Mouse (Mus musculus): Measurements from ENCODE around the gene Nod2. TPM values are rescaled to one million over a fixed set of nuclear protein-coding genes. Genes with fewer than 3 reads are reported as not detected.

The Nod2 gene
- total RNA-seq, 1 experiment from 2014 or later: 0.61 TPM

DNA sequence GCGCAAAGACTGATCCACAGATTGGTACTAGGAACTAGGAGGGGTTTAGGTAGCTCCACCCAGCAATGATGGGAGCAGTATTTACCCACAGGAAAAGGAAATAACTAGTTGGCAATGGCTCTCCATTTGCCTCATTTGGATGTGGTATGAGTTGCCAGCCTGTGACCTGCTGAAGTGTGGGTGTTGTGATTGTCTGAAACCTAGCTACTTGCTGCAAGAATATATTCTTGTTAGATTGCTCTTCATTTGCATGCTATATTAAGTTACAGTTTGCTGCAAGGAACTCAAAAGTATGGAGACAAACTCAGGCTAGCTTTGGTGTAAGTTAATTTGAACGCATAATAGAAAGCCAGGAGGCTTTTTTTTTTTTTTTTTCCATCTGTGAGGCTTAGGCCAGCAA is 33.5 kb downstream of the Nod2 start:
- DNase-seq: no peak

DNA sequence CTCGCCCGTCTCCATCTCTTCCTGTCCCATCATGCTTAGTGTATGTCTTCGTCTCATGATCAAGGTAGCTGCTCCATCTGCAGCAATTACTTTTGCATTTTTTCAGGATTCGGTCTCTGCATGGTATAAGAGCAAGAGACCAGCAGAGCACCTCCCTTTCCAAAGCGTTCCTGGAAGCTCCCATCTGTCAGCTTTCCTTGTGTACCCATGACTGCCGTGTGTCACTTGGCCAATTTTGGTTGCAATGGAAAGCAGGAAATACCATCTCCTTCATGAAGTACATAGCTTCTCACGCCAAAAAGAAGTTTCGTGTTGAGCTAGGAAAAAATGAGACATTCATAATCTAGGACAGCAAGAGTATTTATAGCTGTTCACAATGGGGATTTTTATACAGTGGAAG is 33.9 kb downstream of the Nod2 start:
- DNase-seq: no peak

DNA sequence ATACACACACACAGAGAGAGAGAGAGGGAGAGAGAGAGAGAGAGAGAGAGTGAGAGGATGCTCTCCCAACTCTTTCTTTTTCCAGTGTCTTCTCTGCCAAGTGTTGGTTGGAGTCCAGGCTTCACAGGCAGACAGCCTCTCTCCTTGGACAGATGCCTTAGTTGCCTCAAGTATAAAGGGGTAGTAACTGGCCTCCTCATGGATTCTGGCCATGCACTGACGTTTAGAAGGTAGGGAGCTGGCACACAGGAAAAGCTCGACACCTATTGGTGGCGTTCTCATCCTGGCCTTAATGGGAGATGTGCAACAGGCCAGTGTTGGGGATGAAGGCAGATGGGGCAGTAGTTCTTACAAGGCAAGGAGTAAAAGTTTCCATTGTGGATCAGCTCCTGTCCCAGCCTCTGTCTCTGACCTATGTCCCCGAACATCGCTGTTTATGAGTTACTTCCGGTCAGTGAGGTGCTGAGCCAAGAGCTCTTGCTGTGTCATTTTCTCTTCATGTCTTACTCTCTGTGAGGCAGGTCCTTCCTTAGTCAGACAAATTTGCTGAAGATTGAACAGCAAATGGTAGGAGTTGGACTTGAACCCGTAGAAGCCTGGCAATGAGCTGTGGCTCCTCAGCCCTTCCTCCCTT is 36.7 kb downstream of the Nod2 start:
- no peak for DNase-seq

DNA sequence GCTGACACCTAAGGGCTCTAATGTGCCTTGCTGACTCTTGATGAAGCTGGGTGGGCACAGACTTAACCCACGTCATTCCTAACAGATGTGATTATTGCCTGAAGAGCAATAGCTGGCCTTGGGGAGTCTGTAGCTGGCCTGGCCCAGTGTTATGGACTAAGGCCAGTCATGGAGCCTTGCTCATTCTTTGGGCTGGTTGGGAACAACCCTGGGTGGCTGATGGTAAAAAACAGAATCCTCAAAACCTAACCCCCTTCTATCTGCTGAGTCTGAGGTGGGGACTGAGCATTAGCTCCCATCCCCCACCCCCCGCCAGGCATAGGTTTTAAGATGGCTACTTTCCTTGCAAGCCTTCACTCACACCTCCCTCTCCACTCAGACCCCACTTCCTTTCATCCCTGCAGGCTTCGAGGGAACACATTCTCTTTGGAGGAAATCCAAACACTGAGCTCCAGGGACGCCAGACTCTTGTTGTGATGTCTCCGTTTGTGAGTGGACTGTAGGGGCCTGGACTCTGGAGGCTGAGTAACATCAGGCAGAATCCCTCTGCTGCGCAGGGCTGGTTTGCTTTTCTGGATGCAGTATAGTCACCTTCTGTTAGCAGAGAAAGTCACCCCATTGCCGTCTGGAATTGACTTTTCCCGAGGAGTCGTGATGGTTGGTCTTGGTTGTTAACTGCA is 39.3 kb downstream of the Nod2 start:
- DNase-seq: no peak

DNA sequence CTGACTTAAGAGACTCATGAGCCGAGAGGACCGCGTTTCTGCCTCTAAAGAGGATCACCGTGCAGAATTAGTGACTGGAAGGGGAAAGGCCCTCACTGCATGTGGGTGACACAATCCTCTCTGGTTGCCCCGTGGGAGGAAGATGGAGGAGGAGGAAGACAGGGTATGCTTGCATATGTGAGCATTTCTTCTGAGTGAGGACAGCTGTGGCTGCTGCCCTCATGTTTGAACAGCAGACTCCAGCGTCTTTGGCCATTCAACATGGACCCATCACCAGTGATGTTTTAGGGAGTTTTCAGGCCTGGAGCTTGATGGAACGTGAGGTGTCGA is 39.8 kb downstream of the Nod2 start:
- no peak for DNase-seq

DNA sequence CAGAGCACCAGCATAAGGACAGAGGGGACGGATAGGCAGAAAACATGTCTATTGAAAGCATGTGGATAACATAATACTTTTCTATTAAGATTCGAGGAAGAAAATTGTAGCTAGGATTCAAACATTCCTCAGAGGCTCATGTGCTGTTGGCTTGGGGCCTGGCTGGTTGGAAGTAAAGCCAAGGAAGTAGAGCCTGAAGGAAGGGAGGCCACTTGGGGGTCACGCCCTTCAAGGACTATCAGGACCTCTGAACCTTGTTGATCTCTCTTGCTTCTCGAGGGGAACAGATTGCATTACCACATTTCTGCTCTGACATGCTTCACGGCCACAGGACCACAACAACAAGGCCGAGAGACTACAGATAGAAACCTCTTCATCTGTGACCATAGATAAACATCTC is 42.0 kb downstream of the Nod2 start:
- DNase-seq: no peak

DNA sequence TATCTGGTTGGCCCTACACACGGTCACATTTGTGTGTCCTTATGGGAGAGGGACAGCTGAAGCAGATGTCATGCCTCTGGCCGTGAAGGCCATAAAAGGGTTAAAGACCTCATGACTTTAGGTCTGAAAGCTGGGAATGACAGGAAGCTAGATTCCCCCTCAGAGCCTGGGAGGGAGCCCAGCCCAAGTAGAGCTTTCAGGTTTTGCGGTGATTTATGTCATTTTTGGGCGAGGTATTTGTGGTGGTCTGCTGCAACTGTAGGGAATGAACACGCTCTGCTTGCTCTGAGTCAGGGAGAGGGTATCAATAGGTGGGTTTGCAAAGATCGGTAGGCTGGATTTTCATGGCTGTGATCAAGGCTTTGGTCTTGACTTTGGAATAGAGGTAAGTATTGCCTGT is 42.8 kb downstream of the Nod2 start:
- no peak for DNase-seq

DNA sequence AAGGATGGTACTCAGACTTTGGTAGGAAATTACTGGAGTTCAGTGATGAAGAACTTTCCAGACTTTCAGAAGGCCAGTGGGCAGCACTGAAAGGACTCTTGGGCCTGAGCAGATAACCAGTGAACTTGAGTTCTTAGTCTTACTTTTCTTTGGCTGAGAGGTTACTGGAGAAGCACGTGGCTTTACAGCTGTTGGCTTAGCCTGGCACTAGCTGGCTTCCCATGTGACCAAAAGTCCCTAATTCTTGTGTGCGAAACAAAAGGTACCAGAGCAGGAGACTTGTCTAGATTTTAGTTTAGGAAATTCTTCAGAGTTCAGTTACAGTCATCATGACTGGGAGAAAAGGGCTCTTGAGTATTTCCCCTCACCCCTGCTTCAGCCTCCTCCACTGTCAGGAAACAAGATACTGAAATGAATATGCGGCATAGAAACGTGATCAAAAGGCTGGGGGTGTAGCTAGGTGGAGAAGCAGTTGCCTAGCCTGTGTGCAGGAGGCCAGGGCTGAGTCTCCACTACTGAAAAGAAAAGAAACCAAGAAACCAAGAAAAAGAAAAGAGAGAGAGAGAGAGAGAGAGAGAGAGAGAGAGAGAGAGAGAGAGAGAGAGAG is 44.3 kb downstream of the Nod2 start:
- no peak for DNase-seq

DNA sequence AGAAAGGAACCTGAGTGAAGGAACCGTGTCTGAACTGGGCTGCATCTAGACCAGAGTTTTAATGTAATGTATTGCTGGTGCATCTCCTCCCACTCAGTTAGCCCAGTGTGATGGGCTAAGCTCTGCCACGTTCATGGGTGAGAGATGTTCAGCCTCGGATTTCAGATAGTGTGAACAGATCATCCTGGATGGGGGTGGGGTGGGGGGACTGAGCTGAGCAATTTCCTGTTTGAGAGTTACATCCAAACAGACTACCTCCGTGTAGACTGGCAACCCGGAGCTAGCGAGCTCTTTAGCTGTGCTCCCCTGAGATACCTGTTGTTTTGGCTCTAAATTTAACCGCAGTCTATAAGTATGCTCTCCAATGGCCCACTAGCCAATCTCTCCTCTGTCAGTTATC is 44.8 kb downstream of the Nod2 start:
- DNase-seq: no peak

DNA sequence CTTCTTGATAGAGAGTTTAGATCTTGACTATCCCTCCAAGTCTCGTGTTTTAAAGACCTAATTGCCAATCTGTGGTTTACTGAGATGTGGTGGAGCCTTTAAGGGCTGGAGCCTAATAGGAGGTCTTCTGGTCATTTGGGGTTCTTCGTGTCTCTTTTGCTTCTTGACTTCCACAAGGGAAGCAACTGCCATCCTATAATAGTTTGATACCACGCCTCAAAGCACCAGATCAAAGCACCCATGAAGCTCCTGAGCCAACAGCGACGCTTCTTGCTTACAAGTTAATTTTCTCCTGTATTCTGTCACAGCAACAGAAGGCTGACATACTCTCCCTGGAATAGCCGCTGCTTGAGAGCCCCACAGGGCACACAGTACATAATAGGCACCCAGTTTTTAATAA is 45.8 kb downstream of the Nod2 start:
- no peak for DNase-seq

DNA sequence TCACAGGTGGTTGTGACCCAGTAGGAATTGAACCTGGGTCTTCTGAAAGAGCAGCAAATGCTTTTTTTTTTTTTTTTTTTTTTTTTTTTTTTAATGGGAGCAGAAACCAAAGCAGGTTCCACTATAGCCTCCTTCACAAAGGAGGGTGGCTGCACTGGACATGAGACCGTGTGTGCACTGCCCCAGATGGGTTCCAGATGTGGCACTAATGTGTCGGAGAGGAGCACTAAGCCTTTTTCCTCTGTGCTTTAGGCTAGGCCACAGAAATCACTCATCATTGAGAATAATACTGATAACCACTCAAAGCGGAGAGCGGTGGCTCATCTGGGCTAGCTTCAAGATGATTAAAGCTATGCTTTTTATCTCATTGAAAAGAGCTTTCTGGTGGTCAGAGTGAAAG is 46.3 kb downstream of the Nod2 start:
- no peak for DNase-seq

DNA sequence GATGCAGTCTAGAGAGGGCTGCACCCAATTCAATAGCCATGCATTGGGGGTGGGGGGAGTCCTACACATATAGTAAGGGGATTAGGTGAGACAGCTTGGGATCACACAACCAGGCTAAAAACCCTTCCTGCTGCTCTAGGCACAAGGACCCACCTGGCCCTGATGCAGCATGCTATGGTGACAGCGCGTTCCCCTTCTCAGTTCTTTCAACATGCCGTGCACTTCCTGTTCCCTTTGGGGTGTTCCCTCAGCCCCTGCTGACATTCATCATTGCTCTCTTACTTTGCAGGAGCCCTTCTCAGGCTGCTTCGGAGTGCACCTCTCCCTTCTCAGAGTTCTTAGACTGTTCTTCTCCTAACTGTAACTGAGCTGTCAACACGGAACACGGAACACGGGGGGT is 47.2 kb downstream of the Nod2 start:
- DNase-seq: no peak

DNA sequence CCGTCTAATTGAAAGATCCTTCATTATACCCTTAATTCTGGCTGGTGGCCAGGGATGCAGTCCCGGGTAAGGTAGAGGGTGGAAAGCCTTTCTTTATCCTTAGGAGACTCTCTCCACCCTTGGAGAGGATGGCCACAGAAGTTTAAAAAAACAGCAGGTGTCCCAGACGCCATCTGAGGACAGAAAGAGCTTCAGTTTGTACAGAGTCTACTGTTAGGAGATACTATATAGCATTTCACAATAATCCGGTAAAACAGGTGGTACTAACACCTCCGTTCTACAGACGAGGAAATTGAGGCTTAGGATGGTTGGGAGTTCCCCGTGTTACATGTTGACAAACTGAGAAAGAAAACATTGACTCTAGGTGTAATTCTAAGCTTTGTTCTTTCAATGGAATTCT is 49.1 kb downstream of the Nod2 start:
- no peak for DNase-seq

DNA sequence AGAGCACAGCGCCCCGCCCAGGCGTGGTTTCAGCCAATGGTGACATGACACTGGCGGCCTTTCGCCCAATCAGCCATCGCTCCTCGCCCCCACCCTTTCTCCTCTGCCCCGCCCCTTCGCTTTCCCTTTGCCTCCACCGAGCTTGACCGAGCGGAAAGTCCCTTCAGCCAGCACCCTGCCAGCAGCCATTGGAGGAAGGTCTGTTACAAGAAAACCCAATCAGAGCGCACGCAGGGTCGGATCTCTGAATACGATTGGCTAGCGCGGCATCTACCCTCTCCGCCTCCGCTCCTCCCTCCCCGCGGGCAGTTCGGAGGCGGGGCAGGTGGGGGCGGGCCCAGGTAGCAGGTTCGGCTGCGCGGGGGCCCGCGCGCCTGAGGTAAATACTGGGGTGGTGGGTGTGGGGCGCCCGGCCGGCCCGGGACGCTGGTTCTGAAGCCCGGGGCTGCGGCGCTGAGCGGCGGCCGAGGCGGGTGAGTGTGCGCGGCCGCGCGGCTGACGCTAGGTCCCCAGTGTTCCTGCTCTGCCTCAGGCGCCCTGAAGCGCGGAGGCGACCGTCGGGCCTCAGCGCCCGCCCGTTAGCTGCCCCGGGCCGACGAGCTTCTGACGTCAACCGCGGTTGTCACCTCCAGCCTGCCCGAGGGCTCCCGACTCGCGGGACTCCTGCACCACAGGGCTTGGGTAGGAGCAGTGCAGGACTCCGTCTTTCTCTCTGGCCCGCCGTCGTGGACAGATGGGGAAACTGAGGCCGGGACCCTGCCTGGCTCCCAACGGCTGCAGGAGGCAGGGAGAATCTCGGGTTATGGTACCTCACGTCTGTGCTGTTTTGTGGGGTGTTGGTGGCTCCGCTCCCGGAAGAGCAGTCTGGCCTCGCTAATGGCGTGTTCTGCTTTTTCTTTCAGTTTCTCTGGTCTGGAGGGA is 49.9 kb downstream of the Nod2 start, which contains the start of gene Cyld:
Cyld (plus strand) TSS at position 308 of the 921 bp plus-strand sequence.
- peak; percentile 97 for DNase-seq

DNA sequence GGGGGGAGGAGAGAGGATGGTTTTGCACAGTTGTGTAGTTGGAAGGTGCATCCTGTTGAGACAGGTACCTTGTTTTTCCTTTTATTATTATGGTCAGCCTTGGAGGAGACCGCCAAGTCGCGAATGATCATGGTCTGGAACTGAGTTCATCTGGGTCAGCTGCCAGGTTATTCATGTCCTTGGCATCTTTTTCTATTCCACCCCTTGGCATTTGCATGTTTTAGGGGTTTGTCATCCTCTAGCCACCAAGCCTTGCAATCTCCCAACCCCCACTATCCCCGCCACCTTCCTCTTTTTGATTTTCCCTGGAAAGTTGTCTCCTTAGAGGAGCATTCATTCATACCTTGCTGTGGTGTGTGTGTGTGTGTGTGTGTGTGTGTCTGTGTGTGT is 50.5 kb downstream of the Nod2 start:
- DNase-seq: peak; percentile 26

DNA sequence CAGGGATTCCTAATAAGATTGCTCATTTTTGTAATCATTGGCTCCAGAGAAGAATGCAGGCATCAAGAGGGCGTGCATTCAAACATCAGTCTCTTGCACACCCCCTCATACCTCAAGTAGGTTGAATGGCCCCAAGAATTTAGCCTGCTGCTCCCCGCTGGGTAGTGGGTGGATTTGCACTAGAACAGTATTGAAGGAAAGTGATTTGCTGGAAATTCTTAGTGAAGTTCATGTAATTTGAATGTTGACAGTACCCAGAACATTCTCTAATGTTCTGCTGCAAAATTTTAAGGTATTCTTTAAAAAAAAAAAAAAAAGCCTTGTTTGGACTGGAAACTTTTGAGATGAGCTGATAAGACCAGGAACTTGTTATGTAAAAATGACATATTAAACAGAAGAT is 50.9 kb downstream of the Nod2 start:
- no peak for DNase-seq

DNA sequence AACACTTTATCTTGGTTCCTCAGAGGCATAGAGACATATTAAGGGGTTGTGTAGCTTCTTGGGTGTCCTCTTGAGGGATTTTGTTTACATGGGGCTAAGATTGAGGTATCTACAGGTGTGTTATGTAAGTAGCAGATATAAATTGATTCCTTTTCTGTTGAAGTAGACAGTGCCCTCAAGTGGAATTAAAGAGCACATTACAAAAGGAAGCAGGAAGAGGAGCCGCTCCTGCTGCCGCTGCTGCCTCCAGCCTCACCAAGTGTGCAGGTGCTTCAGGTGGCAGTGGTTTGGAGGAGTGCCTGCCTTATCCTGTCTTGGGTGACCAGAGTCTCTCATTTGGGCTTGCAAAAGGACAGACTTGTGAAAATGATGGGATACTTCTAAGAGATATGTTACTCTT is 54.5 kb downstream of the Nod2 start:
- no peak for DNase-seq

DNA sequence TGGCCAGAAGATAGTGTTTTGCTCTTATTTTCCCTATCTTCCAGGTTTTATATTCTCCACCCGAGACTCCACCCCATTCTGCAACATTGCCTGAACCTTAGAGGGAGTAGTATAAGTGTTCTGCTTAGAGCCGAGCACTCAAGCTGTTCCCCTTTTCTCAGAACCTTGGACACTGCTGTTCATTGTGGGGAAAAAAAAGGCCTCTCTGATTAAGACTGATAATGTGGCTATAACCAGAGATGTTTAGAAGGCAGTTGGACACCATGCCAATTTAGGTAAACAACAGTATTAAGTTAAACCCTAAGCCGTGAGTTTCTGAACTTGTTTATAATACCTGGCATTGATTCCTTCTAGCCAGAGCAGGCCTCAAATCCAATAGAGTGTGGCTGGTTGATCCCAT is 55.7 kb downstream of the Nod2 start:
- no peak for DNase-seq

DNA sequence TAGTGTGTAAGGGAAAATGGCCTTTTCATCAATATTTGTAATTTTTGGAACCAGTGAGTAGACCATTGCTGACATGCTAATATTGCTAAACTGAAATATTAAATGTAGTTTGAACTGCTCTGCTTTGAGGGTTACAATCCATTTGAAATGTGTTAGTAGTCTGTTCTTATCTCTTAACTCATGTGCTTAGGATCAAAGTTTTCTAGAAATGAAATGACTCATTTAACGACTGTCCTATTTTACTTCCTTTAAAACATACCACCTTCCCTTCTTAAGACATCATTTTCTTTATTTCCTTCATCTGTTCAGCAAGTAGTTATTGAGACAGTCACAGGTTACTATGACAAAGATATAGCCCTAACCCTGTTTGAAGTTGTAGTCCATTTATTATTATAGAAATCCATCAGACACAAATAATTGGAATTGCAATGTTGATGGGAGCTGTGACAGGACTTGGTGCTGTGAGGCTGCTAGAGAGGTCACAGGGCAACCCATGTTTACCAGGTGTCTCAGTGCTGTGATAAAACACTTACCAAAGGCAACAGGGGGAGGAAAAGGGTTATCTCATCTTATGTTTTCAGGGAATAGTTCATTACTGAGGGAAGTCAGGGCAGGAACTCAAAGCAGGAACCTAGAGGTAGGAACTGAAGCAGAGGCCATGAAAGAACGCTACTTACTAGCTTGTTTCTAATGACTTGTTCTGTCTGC is 76.3 kb downstream of the Nod2 start:
- DNase-seq: no peak

Data from adrenal gland, postnatal 25 days (tissue).